Mouse (Mus musculus): ENCODE measurements around the gene Gm37240.

DNA sequence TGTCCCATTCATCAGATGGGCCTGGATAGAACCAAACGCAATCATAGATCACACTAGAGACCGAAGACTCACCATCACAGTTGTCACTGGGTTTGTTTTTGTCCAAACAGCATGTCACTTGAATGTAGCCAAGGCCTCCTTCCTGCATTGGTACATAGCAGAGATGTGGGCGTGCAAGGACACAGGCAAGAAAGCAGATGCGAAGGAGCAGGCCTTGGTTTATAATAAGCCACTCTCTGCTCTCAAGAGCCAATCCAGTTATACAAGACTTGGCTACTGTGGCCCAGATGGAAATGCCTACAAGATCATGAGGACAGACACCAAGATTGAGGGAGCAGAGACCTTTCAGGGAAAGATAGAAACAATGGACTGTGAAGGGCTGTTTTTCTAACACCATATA is 456.1 kb downstream of the Gm37240 start:
- TF ChIP-seq POLR2A (IDR thresholded peaks at IDR 0.05; ENCODE audit: borderline replicate concordance, insufficient read depth, low read length): no peak
- no peak for TF ChIP-seq CTCF (IDR thresholded peaks at IDR 0.05; ENCODE audit: borderline replicate concordance, insufficient read depth, low read depth, low read length)
